Mouse (Mus musculus): ENCODE data around the gene Zbtb20. TPM values are rescaled to one million over a fixed set of nuclear protein-coding genes. Genes with fewer than 3 reads are reported as not detected.

Gene Zbtb20
- polyA plus RNA-seq, 1 experiment from 2014 or later: 24.0 TPM

GRCm38 (mm10) chr16:43080923-43081702, 205.4 kb downstream of the Zbtb20 start:
- no peak for ATAC-seq (ENCODE audit: insufficient number of reproducible peaks, low FRiP score, low TSS enrichment, low read depth)
- no peaks in the 10 kb centered on the region for H3K4me1 ChIP-seq
- H3K27me3 ChIP-seq: no peaks in the 10 kb centered on the region
- no peak overlapping the region for H3K9ac ChIP-seq
- no peaks in the 10 kb centered on the region for H3K36me3 ChIP-seq
- WGBS: 80% methylated on average over 5 of the region's 5 CpGs
- no peak overlapping the region for H3K4me3 ChIP-seq (replicated peaks)
- H3K27ac ChIP-seq (replicated peaks): no peak overlapping the region
- H3K4me2 ChIP-seq (replicated peaks): no peak overlapping the region
- no peaks in the 10 kb centered on the region for H3K9me3 ChIP-seq (replicated peaks)

- no peak for ATAC-seq (ENCODE audit: insufficient number of reproducible peaks, low FRiP score, low TSS enrichment, low read depth)
- no peaks in the 10 kb centered on the region for H3K36me3 ChIP-seq
- 67% methylated on average over 6 of the region's 6 CpGs for WGBS
Observed at GRCm38 (mm10) chr16:43081995-43082394, 206.3 kb downstream of the Zbtb20 start.

GRCm38 (mm10) chr16:43082801-43083200, 207.1 kb downstream of the Zbtb20 start:
- Histone ChIP-seq H3K36me3 (no peaks in the 10 kb centered on the region), H3K4me2 (replicated peaks) (no peak overlapping the region), H3K9ac (no peak overlapping the region), H3K27ac (replicated peaks) (no peak overlapping the region), H3K9me3 (replicated peaks) (no peaks in the 10 kb centered on the region), H3K27me3 (no peaks in the 10 kb centered on the region), H3K4me3 (replicated peaks) (no peak overlapping the region), H3K4me1 (no peaks in the 10 kb centered on the region)
- ATAC-seq (ENCODE audit: insufficient number of reproducible peaks, low FRiP score, low TSS enrichment, low read depth): no peak
- 75% methylated on average over 5 of the region's 5 CpGs for WGBS

More at GRCm38 (mm10) chr16:43081995-43082394, 206.3 kb downstream of the Zbtb20 start:
- Histone ChIP-seq H3K4me3 (replicated peaks) (no peak overlapping the region), H3K27ac (replicated peaks) (no peak overlapping the region), H3K9me3 (replicated peaks) (no peaks in the 10 kb centered on the region), H3K27me3 (no peaks in the 10 kb centered on the region), H3K4me2 (replicated peaks) (no peak overlapping the region), H3K9ac (no peak overlapping the region), H3K4me1 (no peaks in the 10 kb centered on the region)

GRCm38 (mm10) chr16:43090188-43090587, 214.5 kb downstream of the Zbtb20 start:
- Histone ChIP-seq H3K27me3 (no peaks in the 10 kb centered on the region), H3K36me3 (no peaks in the 10 kb centered on the region), H3K27ac (replicated peaks) (no peak overlapping the region), H3K4me2 (replicated peaks) (no peak overlapping the region), H3K9ac (no peak overlapping the region), H3K4me1 (no peaks in the 10 kb centered on the region), H3K9me3 (replicated peaks) (no peaks in the 10 kb centered on the region), H3K4me3 (replicated peaks) (no peak overlapping the region)
- WGBS: 73% methylated on average over 3 of the region's 3 CpGs
- no peak for ATAC-seq (ENCODE audit: insufficient number of reproducible peaks, low FRiP score, low TSS enrichment, low read depth)

GRCm38 (mm10) chr16:43094161-43094560, 218.5 kb downstream of the Zbtb20 start:
- no peak overlapping the region for H3K9ac ChIP-seq
- no peaks in the 10 kb centered on the region for H3K9me3 ChIP-seq (replicated peaks)
- H3K4me1 ChIP-seq: no peaks in the 10 kb centered on the region
- no peak overlapping the region for H3K4me3 ChIP-seq (replicated peaks)
- WGBS: 83% methylated on average over 1 of the region's 1 CpGs
- H3K27ac ChIP-seq (replicated peaks): no peak overlapping the region
- no peak overlapping the region for H3K4me2 ChIP-seq (replicated peaks)
- ATAC-seq (ENCODE audit: insufficient number of reproducible peaks, low FRiP score, low TSS enrichment, low read depth): no peak
- H3K27me3 ChIP-seq: no peaks in the 10 kb centered on the region
- H3K36me3 ChIP-seq: no peaks in the 10 kb centered on the region

GRCm38 (mm10) chr16:43094756-43095155, 219.1 kb downstream of the Zbtb20 start:
- ATAC-seq (ENCODE audit: insufficient number of reproducible peaks, low FRiP score, low TSS enrichment, low read depth): no peak
- Histone ChIP-seq H3K9ac (no peak overlapping the region), H3K4me1 (no peaks in the 10 kb centered on the region), H3K27ac (replicated peaks) (no peak overlapping the region), H3K27me3 (no peaks in the 10 kb centered on the region), H3K36me3 (no peaks in the 10 kb centered on the region), H3K4me2 (replicated peaks) (no peak overlapping the region), H3K9me3 (replicated peaks) (no peaks in the 10 kb centered on the region), H3K4me3 (replicated peaks) (no peak overlapping the region)
- 88% methylated on average over 6 of the region's 6 CpGs for WGBS

GRCm38 (mm10) chr16:43096040-43096439, 220.4 kb downstream of the Zbtb20 start:
- no peak overlapping the region for H3K4me3 ChIP-seq (replicated peaks)
- no peaks in the 10 kb centered on the region for H3K27me3 ChIP-seq
- H3K4me1 ChIP-seq: no peaks in the 10 kb centered on the region
- H3K27ac ChIP-seq (replicated peaks): no peak overlapping the region
- H3K4me2 ChIP-seq (replicated peaks): no peak overlapping the region
- ATAC-seq (ENCODE audit: insufficient number of reproducible peaks, low FRiP score, low TSS enrichment, low read depth): no peak
- H3K36me3 ChIP-seq: no peaks in the 10 kb centered on the region
- H3K9ac ChIP-seq: no peak overlapping the region
- no peaks in the 10 kb centered on the region for H3K9me3 ChIP-seq (replicated peaks)

- no peak overlapping the region for H3K27ac ChIP-seq (replicated peaks)
- H3K9ac ChIP-seq: no peak overlapping the region
- H3K9me3 ChIP-seq (replicated peaks): no peaks in the 10 kb centered on the region
- H3K27me3 ChIP-seq: no peaks in the 10 kb centered on the region
- no peak overlapping the region for H3K4me2 ChIP-seq (replicated peaks)
- ATAC-seq (ENCODE audit: insufficient number of reproducible peaks, low FRiP score, low TSS enrichment, low read depth): no peak
- H3K4me3 ChIP-seq (replicated peaks): no peak overlapping the region
- 90% methylated on average over 4 of the region's 4 CpGs for WGBS
- H3K4me1 ChIP-seq: no peaks in the 10 kb centered on the region
- H3K36me3 ChIP-seq: no peaks in the 10 kb centered on the region
Observed at GRCm38 (mm10) chr16:43098153-43098552, 222.5 kb downstream of the Zbtb20 start.

GRCm38 (mm10) chr16:43098666-43099065, 223.0 kb downstream of the Zbtb20 start:
- no peak overlapping the region for H3K9ac ChIP-seq
- no peak overlapping the region for H3K4me3 ChIP-seq (replicated peaks)
- no peaks in the 10 kb centered on the region for H3K4me1 ChIP-seq
- H3K27me3 ChIP-seq: no peaks in the 10 kb centered on the region
- WGBS: 68% methylated on average over 5 of the region's 5 CpGs
- ATAC-seq (ENCODE audit: insufficient number of reproducible peaks, low FRiP score, low TSS enrichment, low read depth): no peak
- H3K4me2 ChIP-seq (replicated peaks): no peak overlapping the region
- no peak overlapping the region for H3K27ac ChIP-seq (replicated peaks)
- H3K36me3 ChIP-seq: no peaks in the 10 kb centered on the region
- no peaks in the 10 kb centered on the region for H3K9me3 ChIP-seq (replicated peaks)

GRCm38 (mm10) chr16:43111288-43111687, 235.6 kb downstream of the Zbtb20 start:
- no peak for ATAC-seq (ENCODE audit: insufficient number of reproducible peaks, low FRiP score, low TSS enrichment, low read depth)
- H3K36me3 ChIP-seq: no peaks in the 10 kb centered on the region
- H3K4me3 ChIP-seq (replicated peaks): no peak overlapping the region
- no peaks in the 10 kb centered on the region for H3K4me1 ChIP-seq
- H3K27ac ChIP-seq (replicated peaks): no peak overlapping the region
- H3K9ac ChIP-seq: no peak overlapping the region
- H3K9me3 ChIP-seq (replicated peaks): no peaks in the 10 kb centered on the region
- no peak overlapping the region for H3K4me2 ChIP-seq (replicated peaks)
- H3K27me3 ChIP-seq: no peaks in the 10 kb centered on the region
- 72% methylated on average over 1 of the region's 1 CpGs for WGBS

- H3K27ac ChIP-seq (replicated peaks): no peak overlapping the region
- no peak overlapping the region for H3K9ac ChIP-seq
- no peaks in the 10 kb centered on the region for H3K36me3 ChIP-seq
- WGBS: 53% methylated on average over 1 of the region's 1 CpGs
- H3K4me1 ChIP-seq: no peaks in the 10 kb centered on the region
- H3K4me2 ChIP-seq (replicated peaks): no peak overlapping the region
- H3K9me3 ChIP-seq (replicated peaks): no peaks in the 10 kb centered on the region
- ATAC-seq (ENCODE audit: insufficient number of reproducible peaks, low FRiP score, low TSS enrichment, low read depth): no peak
- no peaks in the 10 kb centered on the region for H3K27me3 ChIP-seq
- no peak overlapping the region for H3K4me3 ChIP-seq (replicated peaks)
Observed at GRCm38 (mm10) chr16:43113968-43114367, 238.3 kb downstream of the Zbtb20 start.

GRCm38 (mm10) chr16:43129966-43130365, 254.3 kb downstream of the Zbtb20 start:
- H3K4me1 ChIP-seq: peaks cover 10% of the 10 kb centered on the region; the same call in 1 of the 2 replicates
- no peak overlapping the region for H3K9ac ChIP-seq
- H3K4me3 ChIP-seq (replicated peaks): no peak overlapping the region
- peak overlapping the region; percentile 71 for H3K27ac ChIP-seq (replicated peaks)
- H3K4me2 ChIP-seq (replicated peaks): no peak overlapping the region
- no peaks in the 10 kb centered on the region for H3K36me3 ChIP-seq
- no peak for ATAC-seq (ENCODE audit: insufficient number of reproducible peaks, low FRiP score, low TSS enrichment, low read depth)
- H3K9me3 ChIP-seq (replicated peaks): no peaks in the 10 kb centered on the region
- H3K27me3 ChIP-seq: no peaks in the 10 kb centered on the region
- whole genome bisulfite sequencing: 79% methylated on average over 4 of the region's 4 CpGs

All from embryonic facial prominence, embryonic 15.5 days (tissue).